Mouse (Mus musculus) myocyte (in vitro differentiated cells): ENCODE data around the gene Fam189a1. TPM values are rescaled to one million over a fixed set of nuclear protein-coding genes. Genes with fewer than 3 reads are reported as not detected.

ENCODE experiments used
- H3K27me3 ChIP-seq: one replicate; pipeline ENCODE4 v1.6.1; 2011; ENCODE audit not compliant: control insufficient read depth, insufficient read depth, insufficient read length
- H3K36me3 ChIP-seq: one replicate; pipeline ENCODE4 v1.6.1; 2011; ENCODE audit not compliant: control insufficient read depth, insufficient read depth
- H3K4me2 ChIP-seq: one replicate; pipeline ENCODE4 v1.6.1; 2011; ENCODE audit warnings: low read depth, control low read depth
- H3K4me3 ChIP-seq: one replicate; pipeline ENCODE4 v1.5.1; 2011; ENCODE audit warnings: mild to moderate bottlenecking, control low read depth, moderate library complexity
- H3K79me2 ChIP-seq: one replicate; pipeline ENCODE4 v1.6.1; 2011; ENCODE audit not compliant: control insufficient read depth, insufficient read depth
- H3ac ChIP-seq: one replicate; pipeline ENCODE4 v1.6.1; 2011; ENCODE audit not compliant: control insufficient read depth, insufficient read length
- CEBPB ChIP-seq: IDR thresholded peaks from 2 replicates; pipeline ENCODE4 v1.6.1; 2011; ENCODE audit warnings: mild to moderate bottlenecking, moderate library complexity; ENCODE audit not compliant: poor library complexity, insufficient read depth, severe bottlenecking
- E2F4 ChIP-seq: IDR thresholded peaks from one replicate; pipeline ENCODE4 v1.6.1; 2011; ENCODE audit warnings: mild to moderate bottlenecking, control low read depth, moderate library complexity; ENCODE audit not compliant: insufficient read depth
- MAX ChIP-seq: IDR thresholded peaks from one replicate; pipeline ENCODE4 v1.6.1; 2011; ENCODE audit warnings: low read depth, mild to moderate bottlenecking, control low read depth
- MYOD1 ChIP-seq, 3 experiments: IDR thresholded peaks; one replicate each; pipeline ENCODE4 v1.6.1; 2011; ENCODE audit warnings: control low read depth in 2 of 3, low read depth in 2 of 3, mild to moderate bottlenecking in 2 of 3, moderate library complexity in 1 of 3; ENCODE audit not compliant: insufficient read length in 2 of 3, control insufficient read depth in 1 of 3
- MYOG ChIP-seq, 3 experiments: IDR thresholded peaks; one replicate each; pipeline ENCODE4 v1.6.1; 2011; ENCODE audit warnings: control low read depth in 2 of 3, low read depth in 2 of 3, mild to moderate bottlenecking in 2 of 3; ENCODE audit not compliant: insufficient read length in 2 of 3, control insufficient read depth in 1 of 3, insufficient read depth in 1 of 3
- POLR2A ChIP-seq: IDR thresholded peaks from one replicate; pipeline ENCODE4 v1.6.1; 2011; ENCODE audit warnings: low read depth, mild to moderate bottlenecking, control low read depth, moderate library complexity; ENCODE audit not compliant: insufficient read length
- POLR2AphosphoS2 ChIP-seq: IDR thresholded peaks from one replicate; pipeline ENCODE4 v1.6.1; 2011; ENCODE audit warnings: low read depth, control low read depth; ENCODE audit not compliant: insufficient read length
- REST ChIP-seq: IDR thresholded peaks from one replicate; pipeline ENCODE4 v1.6.1; 2011; ENCODE audit warnings: mild to moderate bottlenecking, control low read depth, moderate library complexity; ENCODE audit not compliant: insufficient read depth, insufficient read length
- SRF ChIP-seq: IDR thresholded peaks from one replicate; pipeline ENCODE4 v1.6.1; 2011; ENCODE audit warnings: low read depth; ENCODE audit not compliant: control insufficient read depth, insufficient read length
- TCF12 ChIP-seq: IDR thresholded peaks from one replicate; pipeline ENCODE4 v1.6.1; 2011; ENCODE audit warnings: mild to moderate bottlenecking, control low read depth; ENCODE audit not compliant: poor library complexity, insufficient read depth, severe bottlenecking
- TCF3 ChIP-seq: IDR thresholded peaks from one replicate; pipeline ENCODE4 v1.6.1; 2011; ENCODE audit warnings: low read depth, control low read depth; ENCODE audit not compliant: insufficient read length
- USF1 ChIP-seq: IDR thresholded peaks from one replicate; pipeline ENCODE4 v1.6.1; 2011; ENCODE audit warnings: low read depth, mild to moderate bottlenecking, control low read depth, moderate library complexity
- polyA plus RNA-seq: library from polyadenylated mRNA; unstranded; fragments of >200 nt; fragmentation: generic; extraction: Trizol; gene quantifications from one replicate; pipeline ENCODE4 v1.2.1, GENCODE M21; 2012; ENCODE audit warnings: missing spikeins

Fam189a1 gene
- polyA plus RNA-seq, 1 experiment, result 0.38 TPM

GRCm38 (mm10) chr7:64900249-64900648 is 256.1 kb downstream of the Fam189a1 start:
- Histone ChIP-seq H3K79me2 (no peaks in the 10 kb centered on the region), H3K4me2 (no peak overlapping the region), H3ac (no peak overlapping the region), H3K27me3 (no peaks in the 10 kb centered on the region), H3K36me3 (no peaks in the 10 kb centered on the region), H3K4me3 (no peak overlapping the region)
- TF ChIP-seq POLR2A, result no peak
- TF ChIP-seq SRF, result no peak
- no peak for TF ChIP-seq E2F4
- TF ChIP-seq TCF12, result no peak
- TF ChIP-seq MAX, result no peak
- TF ChIP-seq MYOD1 (IDR thresholded peaks at IDR 0.05; ENCODE audit: control insufficient read depth in 1 of 3, insufficient read length in 2 of 3, low read depth in 2 of 3), result no peak
- TF ChIP-seq TCF3, result no peak
- no peak for TF ChIP-seq POLR2AphosphoS2

GRCm38 (mm10) chr7:64896587-64896986 is 259.8 kb downstream of the Fam189a1 start:
- Histone ChIP-seq H3K4me3 (no peak overlapping the region), H3K36me3 (no peaks in the 10 kb centered on the region), H3K79me2 (no peaks in the 10 kb centered on the region), H3ac (no peak overlapping the region), H3K27me3 (no peaks in the 10 kb centered on the region), H3K4me2 (no peak overlapping the region)
- TF ChIP-seq SRF, result no peak
- no peak for TF ChIP-seq MAX
- no peak for TF ChIP-seq MYOG (IDR thresholded peaks at IDR 0.05; ENCODE audit: control insufficient read depth in 1 of 3, insufficient read depth in 1 of 3, insufficient read length in 2 of 3, low read depth in 2 of 3)
- no peak for TF ChIP-seq USF1
- TF ChIP-seq POLR2A, result no peak
- TF ChIP-seq TCF3, result no peak
- TF ChIP-seq TCF12, result no peak
- no peak for TF ChIP-seq E2F4
- TF ChIP-seq POLR2AphosphoS2, result no peak
- no peak for TF ChIP-seq MYOD1 (IDR thresholded peaks at IDR 0.05; ENCODE audit: control insufficient read depth in 1 of 3, insufficient read length in 2 of 3, low read depth in 2 of 3)
- no peak for TF ChIP-seq REST
- no peak for TF ChIP-seq CEBPB

- H3K4me2 ChIP-seq, result no peak overlapping the region
- no peaks in the 10 kb centered on the region for H3K79me2 ChIP-seq
- no peak overlapping the region for H3K4me3 ChIP-seq
- H3K36me3 ChIP-seq, result no peaks in the 10 kb centered on the region
- no peak overlapping the region for H3ac ChIP-seq
- TF ChIP-seq TCF12, result no peak
- no peak for TF ChIP-seq POLR2AphosphoS2
- no peak for TF ChIP-seq MAX
- TF ChIP-seq POLR2A, result no peak
- no peak for TF ChIP-seq USF1
- TF ChIP-seq SRF, result no peak
- no peak for TF ChIP-seq TCF3
- no peak for TF ChIP-seq MYOG (IDR thresholded peaks at IDR 0.05; ENCODE audit: control insufficient read depth in 1 of 3, insufficient read depth in 1 of 3, insufficient read length in 2 of 3, low read depth in 2 of 3)
- TF ChIP-seq CEBPB, result no peak
- TF ChIP-seq REST, result no peak
- TF ChIP-seq E2F4, result no peak
- no peak for TF ChIP-seq MYOD1 (IDR thresholded peaks at IDR 0.05; ENCODE audit: control insufficient read depth in 1 of 3, insufficient read length in 2 of 3, low read depth in 2 of 3)
- H3K27me3 ChIP-seq, result no peaks in the 10 kb centered on the region
Observed at GRCm38 (mm10) chr7:64895685-64896101, 260.7 kb downstream of the Fam189a1 start.

- H3K36me3 ChIP-seq, result no peaks in the 10 kb centered on the region
- H3ac ChIP-seq, result no peak overlapping the region
- H3K27me3 ChIP-seq, result no peaks in the 10 kb centered on the region
- no peak overlapping the region for H3K4me3 ChIP-seq
- H3K79me2 ChIP-seq, result no peaks in the 10 kb centered on the region
- H3K4me2 ChIP-seq, result no peak overlapping the region
- TF ChIP-seq SRF (no peak), POLR2AphosphoS2 (no peak), USF1 (no peak), REST (no peak), MAX (no peak), CEBPB (no peak), POLR2A (no peak), MYOG (IDR thresholded peaks at IDR 0.05; ENCODE audit: control insufficient read depth in 1 of 3, insufficient read depth in 1 of 3, insufficient read length in 2 of 3, low read depth in 2 of 3) (no peak), E2F4 (no peak), MYOD1 (IDR thresholded peaks at IDR 0.05; ENCODE audit: control insufficient read depth in 1 of 3, insufficient read length in 2 of 3, low read depth in 2 of 3) (no peak), TCF12 (no peak), TCF3 (no peak)
Observed at GRCm38 (mm10) chr7:64891139-64891538, 265.2 kb downstream of the Fam189a1 start.

GRCm38 (mm10) chr7:64889919-64890318 is 266.5 kb downstream of the Fam189a1 start:
- no peaks in the 10 kb centered on the region for H3K36me3 ChIP-seq
- no peak overlapping the region for H3K4me3 ChIP-seq
- H3K4me2 ChIP-seq, result no peak overlapping the region
- no peak for TF ChIP-seq TCF3
- TF ChIP-seq MYOD1 (IDR thresholded peaks at IDR 0.05; ENCODE audit: control insufficient read depth in 1 of 3, insufficient read length in 2 of 3, low read depth in 2 of 3), result no peak
- no peak for TF ChIP-seq POLR2AphosphoS2
- TF ChIP-seq TCF12, result no peak
- H3K27me3 ChIP-seq, result no peaks in the 10 kb centered on the region
- H3ac ChIP-seq, result no peak overlapping the region
- no peaks in the 10 kb centered on the region for H3K79me2 ChIP-seq
